8 mouse cellular contexts compared by ENCODE assay signal in the genomic region with DNA sequence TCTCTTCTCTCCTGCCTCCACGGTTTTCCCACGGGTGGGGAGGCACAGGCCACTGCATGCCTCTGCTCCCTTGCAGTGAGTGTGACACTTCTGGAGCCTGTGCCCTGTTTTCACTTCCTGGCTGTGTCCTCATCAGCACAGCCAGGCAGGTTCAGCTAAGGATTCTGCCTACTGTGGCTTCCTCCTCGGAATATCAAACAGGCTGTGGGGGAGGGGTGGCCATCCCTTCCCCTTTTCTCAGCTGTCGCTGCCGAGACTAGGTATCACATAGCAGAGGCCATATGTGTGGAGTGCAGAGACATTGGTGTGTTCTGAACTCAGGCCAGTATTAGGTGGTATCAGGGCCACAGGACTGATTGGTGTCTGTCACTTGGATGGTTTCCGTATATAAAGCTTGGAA. TPM values are rescaled to one million over a fixed set of nuclear protein-coding genes. Genes with fewer than 3 reads are reported as not detected.
DNase-seq lines count a peak whose midpoint lies in the region; ATAC-seq and TF ChIP-seq lines count a peak whose summit lies in the region.

No protein-coding gene starts in this region.

- no peaks in the 10 kb centered on the region for H3K9me3 ChIP-seq in lung, embryonic 14.5 days (ENCODE audit: low read depth, low read length)
- no peaks in the 10 kb centered on the region for H3K9me3 ChIP-seq in hindbrain, embryonic 13.5 days

- no peaks in the 10 kb centered on the region for H3K36me3 ChIP-seq in lung, embryonic 14.5 days (ENCODE audit: insufficient read depth)
- H3K36me3 ChIP-seq in hindbrain, embryonic 13.5 days = no peaks in the 10 kb centered on the region

- H3K27me3 ChIP-seq in lung, embryonic 14.5 days (ENCODE audit: insufficient read depth, low read length) = no peaks in the 10 kb centered on the region
- no peaks in the 10 kb centered on the region for H3K27me3 ChIP-seq in hindbrain, embryonic 13.5 days

- no peak for DNase-seq in cerebellum, adult 11 months
- peak; percentile 18 for DNase-seq in lung, embryonic 14.5 days
- DNase-seq in lung, adult 2 months = no peak
- DNase-seq in lung, postnatal 36 days = peak; percentile 22
- peak; percentile 9 for DNase-seq in retina, embryonic 14.5 days (ENCODE audit: low spot score)

- 13% methylated on average over 6 of the region's 6 CpGs for WGBS in lung, embryonic 14.5 days
- 17% methylated on average over 6 of the region's 6 CpGs for WGBS in lung, adult 2 months
- WGBS in hindbrain, embryonic 13.5 days = 24% methylated on average over 6 of the region's 6 CpGs

- H3K4me1 ChIP-seq in lung, embryonic 14.5 days (ENCODE audit: insufficient read depth) = no peaks in the 10 kb centered on the region
- no peaks in the 10 kb centered on the region for H3K4me1 ChIP-seq in lung, adult 2 months (ENCODE audit: control insufficient read depth, insufficient read depth, low read length)
- peaks cover 15% of the 10 kb centered on the region for H3K4me1 ChIP-seq in hindbrain, embryonic 13.5 days (replicated peaks)

- H3K27ac ChIP-seq in lung, embryonic 14.5 days (ENCODE audit: low read depth) = no peak overlapping the region
- no peak overlapping the region; the same call in 1 of the 2 replicates for H3K27ac ChIP-seq in hindbrain, embryonic 13.5 days

- H3K4me2 ChIP-seq in lung, embryonic 14.5 days = no peak overlapping the region
- H3K4me2 ChIP-seq in hindbrain, embryonic 13.5 days = no peak overlapping the region

- H3K4me3 ChIP-seq in lung, embryonic 14.5 days (ENCODE audit: low read depth, low read length) = no peak overlapping the region
- no peak overlapping the region for H3K4me3 ChIP-seq in lung, adult 2 months (replicated peaks; ENCODE audit: extremely low read depth, low read depth, low read length)
- H3K4me3 ChIP-seq in hindbrain, embryonic 13.5 days = no peak overlapping the region

- no peak overlapping the region for H3K9ac ChIP-seq in lung, embryonic 14.5 days
- H3K9ac ChIP-seq in hindbrain, embryonic 13.5 days = no peak overlapping the region

- no peak for TF ChIP-seq POLR2A in lung, adult 2 months (IDR thresholded peaks at IDR 0.05; ENCODE audit: borderline replicate concordance, extremely low read depth, low read depth, low read length)

- ATAC-seq in cerebellum, adult (ENCODE audit: insufficient number of reproducible peaks, low FRiP score, low TSS enrichment) = peak; percentile 57; the same call in 1 of the 2 replicates
- ATAC-seq in lung, embryonic 14.5 days (ENCODE audit: insufficient read depth) = no peak
- peak; percentile 87 for ATAC-seq in hindbrain, embryonic 13.5 days (ENCODE audit: low FRiP score)
- no peak; the same call in 1 of the 2 replicates for ATAC-seq in megakaryocyte-erythroid progenitor cell, adult 5-6 weeks (replicated peaks; ENCODE audit: low FRiP score, low TSS enrichment, poor library complexity, severe bottlenecking)

- no peak for TF ChIP-seq CTCF in lung, embryonic 14.5 days (IDR thresholded peaks at IDR 0.05; ENCODE audit: low read depth)
- no peak for TF ChIP-seq CTCF in lung, adult 2 months (IDR thresholded peaks at IDR 0.05; ENCODE audit: insufficient read depth, low read length)

RNA-seq across cellular contexts. Expression of gene Rrm2, which starts 50.3 kb away (rescaled TPM):
- polyA plus RNA-seq in lung, embryonic 14.5 days (2014; fragmentation: Nextera tagmentation; extraction: Ambion mirVana) = 219 and 221 TPM in 2 replicates
- polyA plus RNA-seq in lung, adult 2 months (2012; rRNA removed) = 1.6 and 2.1 TPM in 2 replicates
- 71.9 and 90.1 TPM in 2 replicates for polyA plus RNA-seq in hindbrain, embryonic 13.5 days (2015; fragmentation: Nextera tagmentation; extraction: Ambion mirVana)
- total RNA-seq in megakaryocyte-erythroid progenitor cell, adult 5-6 weeks (2014; fragmentation: Nextera tagmentation) = 188 and 245 TPM in 2 replicates
- 98.3 and 173 TPM in 2 replicates for total RNA-seq in megakaryocyte-erythroid progenitor cell, adult 5-6 weeks (2017)

Comparison
In these comparisons a context has a peak if more than half of its experiments do, and no peak if none do; other contexts are left out.
1. DNase-seq: peak in lung, embryonic 14.5 days (single experiment), lung, postnatal 36 days (single experiment) and retina, embryonic 14.5 days (single experiment); none in cerebellum, adult 11 months (single experiment) and lung, adult 2 months (single experiment).
2. RNA of gene Rrm2, which starts 50.3 kb away (polyA plus RNA-seq): 219 to 221 TPM in lung, embryonic 14.5 days and 71.9 to 90.1 TPM in hindbrain, embryonic 13.5 days; 1.6 to 2.1 TPM in lung, adult 2 months; every median in the first group is over 10 times any median in the second.
3. ATAC-seq: peak in cerebellum, adult (single experiment) and hindbrain, embryonic 13.5 days (single experiment); none in lung, embryonic 14.5 days (single experiment) and megakaryocyte-erythroid progenitor cell, adult 5-6 weeks (single experiment).